Mouse (Mus musculus): Measurements from ENCODE around the gene Trip6.

DNA sequence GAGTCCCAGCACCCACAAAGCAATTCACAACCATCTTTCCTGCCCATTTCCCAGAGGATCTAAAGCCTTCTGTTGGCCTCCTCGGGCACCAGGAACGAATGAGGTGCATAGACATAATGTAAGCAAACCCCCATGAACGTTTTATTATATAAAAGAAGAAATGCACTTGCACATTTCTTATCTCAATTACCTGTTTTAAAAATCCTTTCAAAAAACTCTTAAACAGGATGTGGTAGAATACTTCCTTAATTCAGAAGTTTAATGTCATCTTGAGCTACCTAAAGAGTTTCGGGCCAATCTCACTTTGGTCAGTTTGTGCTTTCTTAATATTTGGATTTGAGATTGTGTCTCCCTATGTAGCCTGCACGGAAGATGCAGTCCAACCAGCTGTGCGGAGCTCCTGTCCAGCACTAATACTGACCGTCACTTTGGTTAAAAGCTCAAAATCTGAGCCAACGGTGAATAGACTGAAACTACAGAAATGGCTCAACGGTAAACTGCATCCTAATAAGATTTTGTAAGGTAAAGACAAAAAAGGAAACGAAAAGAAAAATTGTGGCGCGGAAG is 7.7 kb downstream of the Trip6 start:
- TF ChIP-seq EP300 (IDR thresholded peaks at IDR 0.05; ENCODE audit: low read depth): no peak
- TF ChIP-seq CTCF (IDR thresholded peaks at IDR 0.05; ENCODE audit: low read depth): no peak
